Mouse (Mus musculus): ENCODE data around the gene Hoxd13. TPM values are rescaled to one million over a fixed set of nuclear protein-coding genes. Genes with fewer than 3 reads are reported as not detected.

Gene Hoxd13
- polyA plus RNA-seq, 1 experiment from 2014 or later = 0.05 TPM

DNA sequence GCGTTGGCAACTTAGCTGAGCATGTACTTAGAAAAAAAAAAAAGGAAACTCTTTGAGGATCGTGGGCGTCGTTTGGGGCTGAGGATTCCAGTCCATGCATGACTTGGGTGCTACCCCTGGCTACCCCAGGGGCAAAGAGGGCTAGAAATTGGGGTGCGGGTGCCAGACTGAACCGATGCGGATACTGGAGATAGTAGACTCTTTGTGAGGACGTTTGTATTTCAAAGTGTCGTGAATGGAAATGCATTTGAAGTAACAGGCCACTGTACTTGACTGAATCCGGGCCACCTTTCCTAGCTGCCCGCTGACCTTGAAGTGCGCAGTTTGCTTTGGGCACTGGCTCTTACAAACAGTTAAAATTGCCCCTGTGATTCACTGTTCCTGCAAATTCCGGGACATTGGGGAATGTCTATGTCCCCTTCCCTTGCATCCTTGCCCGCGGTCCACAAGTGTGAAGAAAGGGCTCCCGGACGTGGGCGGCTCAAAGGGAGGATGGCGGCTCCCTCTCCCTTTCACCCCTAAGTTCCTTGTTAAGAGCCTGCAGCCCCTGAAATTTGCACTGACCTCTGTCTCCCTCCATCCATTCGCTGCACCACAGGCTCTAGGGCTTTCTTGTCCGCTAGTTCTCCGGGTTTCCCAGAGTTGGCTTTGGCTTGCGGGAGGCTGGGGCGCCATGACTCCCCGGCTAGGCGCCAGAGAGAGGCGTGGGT, 19.0 kb downstream of the Hoxd13 start:
- peaks cover 100% of the 10 kb centered on the region for H3K27me3 ChIP-seq (ENCODE audit: low read depth, poor library complexity, severe bottlenecking)
- H3K36me3 ChIP-seq = no peaks in the 10 kb centered on the region
- no peak overlapping the region for H3K4me3 ChIP-seq
- no peaks in the 10 kb centered on the region for H3K9me3 ChIP-seq (replicated peaks)
- DNase-seq (ENCODE audit: low spot score) = peak; percentile 49
- under 1% methylated on average over 27 of the region's 27 CpGs for WGBS
- no peak overlapping the region for H3K27ac ChIP-seq (replicated peaks)
- H3K4me1 ChIP-seq = peaks cover 17% of the 10 kb centered on the region

DNA sequence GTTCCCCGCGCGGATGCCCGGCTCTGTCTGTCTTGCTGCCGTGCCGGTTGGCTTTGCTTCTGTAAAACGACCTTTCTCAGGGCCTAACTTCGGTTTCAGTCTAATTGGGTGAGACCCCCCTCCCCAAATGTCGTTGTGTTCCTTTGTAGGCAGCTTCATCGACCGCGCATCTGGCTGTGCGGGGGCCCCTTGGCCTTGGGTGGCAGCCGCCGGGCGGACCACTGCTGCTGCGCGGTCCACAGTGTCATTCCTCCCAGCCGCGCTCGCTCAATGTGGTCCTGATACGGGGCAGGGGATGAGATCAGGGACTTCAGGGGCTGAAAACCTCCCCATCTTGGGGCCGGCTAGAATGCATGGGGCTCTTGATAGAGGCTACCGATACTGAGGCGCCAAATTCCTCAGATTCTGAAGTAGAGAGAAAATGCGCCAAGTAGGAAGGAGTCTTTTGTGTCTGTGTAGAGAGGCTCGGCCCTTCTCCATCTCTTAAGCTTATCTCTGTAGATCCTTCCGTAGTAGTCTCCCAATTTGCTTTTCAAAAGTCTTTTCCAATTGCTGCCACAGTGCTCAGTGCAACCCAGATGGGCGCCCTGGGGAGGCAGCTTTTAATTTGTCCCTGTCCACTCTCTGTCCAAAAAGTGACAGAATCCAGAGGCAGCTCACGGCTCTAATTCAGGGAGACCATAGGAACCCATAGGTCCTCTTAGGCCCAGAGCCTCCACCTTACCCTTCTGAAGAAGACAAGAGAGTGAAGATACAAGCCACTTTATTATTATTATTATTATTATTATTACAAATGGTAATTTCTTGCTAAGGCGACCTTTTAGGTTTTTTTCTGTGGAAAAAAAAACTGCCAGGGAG, 19.8 kb downstream of the Hoxd13 start:
- peaks cover 9% of the 10 kb centered on the region for H3K4me1 ChIP-seq
- H3K27me3 ChIP-seq (ENCODE audit: low read depth, poor library complexity, severe bottlenecking) = peaks cover 100% of the 10 kb centered on the region
- H3K9me3 ChIP-seq (replicated peaks) = no peaks in the 10 kb centered on the region
- DNase-seq (ENCODE audit: low spot score) = no peak
- no peak overlapping the region for H3K27ac ChIP-seq (replicated peaks)
- no peak overlapping the region for H3K4me3 ChIP-seq
- no peaks in the 10 kb centered on the region for H3K36me3 ChIP-seq
- WGBS = under 1% methylated on average over 31 of the region's 31 CpGs

DNA sequence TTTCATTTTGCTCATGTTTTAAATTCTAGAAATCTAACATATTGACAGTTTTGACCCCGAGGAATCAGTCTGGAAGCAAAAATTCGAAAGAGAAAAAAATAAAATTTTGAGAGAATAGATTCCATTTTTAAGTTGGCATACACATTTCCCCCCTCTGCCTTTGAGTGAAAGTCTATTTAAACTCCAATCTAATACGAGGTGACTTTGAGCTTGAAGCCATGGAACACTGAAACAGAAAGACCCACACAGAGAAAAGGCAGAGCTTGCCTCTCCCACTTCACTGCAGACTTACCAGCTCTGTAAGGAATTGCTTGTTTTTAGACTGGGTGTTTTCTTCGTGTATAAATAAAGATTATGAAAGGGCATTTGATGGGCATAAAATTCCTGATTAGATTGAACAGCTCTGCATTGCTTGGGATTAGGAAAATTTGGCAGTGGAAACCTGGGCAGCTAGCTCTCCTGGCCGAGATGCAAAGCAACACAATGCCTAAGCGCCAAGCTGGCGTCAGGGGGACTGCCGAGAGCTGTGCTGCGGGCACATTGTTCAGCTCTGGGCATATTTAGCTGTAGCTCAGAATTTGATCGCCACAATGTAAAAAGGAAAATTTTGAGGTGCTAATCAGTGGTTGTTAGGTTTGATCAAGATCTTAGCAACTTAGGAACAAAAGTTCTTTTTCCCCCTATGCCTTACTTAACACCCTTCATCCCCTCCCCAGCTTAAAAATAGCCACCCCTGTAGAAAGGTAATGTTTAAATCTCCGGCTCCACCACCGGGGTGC, 20.9 kb downstream of the Hoxd13 start:
- DNase-seq (ENCODE audit: low spot score) = no peak
- 5% methylated on average over 12 of the region's 12 CpGs for WGBS
- no peak overlapping the region for H3K27ac ChIP-seq (replicated peaks)

DNA sequence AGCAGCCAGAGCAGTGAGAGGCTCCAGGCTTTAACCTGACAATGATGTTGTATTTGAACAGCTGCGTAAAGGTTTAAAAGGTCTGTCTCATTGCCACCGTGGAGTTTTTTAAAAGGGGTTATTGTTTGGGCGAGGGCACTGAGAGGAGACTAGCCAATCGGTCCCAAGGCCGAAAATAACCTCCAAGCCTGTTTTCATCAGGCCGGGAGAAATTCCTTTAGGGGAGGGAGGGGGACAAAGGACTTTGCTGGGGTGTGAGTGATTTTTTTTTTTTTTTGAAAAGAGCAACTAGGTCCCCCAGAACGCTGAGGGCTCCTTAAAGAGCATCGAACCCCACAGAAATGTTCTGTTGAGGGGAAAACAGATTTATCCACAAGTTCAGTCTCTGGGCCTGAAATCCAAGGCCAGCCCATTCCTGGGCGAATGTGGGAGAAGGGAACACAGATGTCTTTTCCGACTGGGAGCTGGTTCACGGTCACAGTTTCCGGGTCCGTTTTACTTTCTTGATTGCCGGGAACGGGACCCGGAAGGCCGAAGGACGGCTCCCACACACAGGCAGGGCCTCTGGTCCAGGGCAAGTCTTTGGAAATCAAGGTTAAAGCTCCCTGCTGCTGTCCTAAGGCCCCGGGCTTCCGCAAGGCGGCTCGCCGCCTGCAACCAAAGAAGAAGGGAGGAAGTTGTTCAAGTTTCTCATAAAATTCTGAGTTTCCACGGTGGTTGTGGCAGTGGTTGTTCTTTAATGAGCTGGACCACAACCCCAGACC, 21.6 kb downstream of the Hoxd13 start:
- no peaks in the 10 kb centered on the region for H3K9me3 ChIP-seq (replicated peaks)
- H3K4me1 ChIP-seq = peaks cover 8% of the 10 kb centered on the region
- WGBS = 1% methylated on average over 24 of the region's 24 CpGs
- DNase-seq (ENCODE audit: low spot score) = no peak
- H3K27ac ChIP-seq (replicated peaks) = no peak overlapping the region
- peaks cover 100% of the 10 kb centered on the region for H3K27me3 ChIP-seq (ENCODE audit: low read depth, poor library complexity, severe bottlenecking)
- no peaks in the 10 kb centered on the region for H3K36me3 ChIP-seq
- no peak overlapping the region for H3K4me3 ChIP-seq

More for the DNA sequence above, 20.9 kb downstream of the Hoxd13 start:
- no peaks in the 10 kb centered on the region for H3K9me3 ChIP-seq (replicated peaks)
- no peaks in the 10 kb centered on the region for H3K36me3 ChIP-seq
- peaks cover 8% of the 10 kb centered on the region for H3K4me1 ChIP-seq
- peaks cover 100% of the 10 kb centered on the region for H3K27me3 ChIP-seq (ENCODE audit: low read depth, poor library complexity, severe bottlenecking)
- H3K4me3 ChIP-seq = no peak overlapping the region

DNA sequence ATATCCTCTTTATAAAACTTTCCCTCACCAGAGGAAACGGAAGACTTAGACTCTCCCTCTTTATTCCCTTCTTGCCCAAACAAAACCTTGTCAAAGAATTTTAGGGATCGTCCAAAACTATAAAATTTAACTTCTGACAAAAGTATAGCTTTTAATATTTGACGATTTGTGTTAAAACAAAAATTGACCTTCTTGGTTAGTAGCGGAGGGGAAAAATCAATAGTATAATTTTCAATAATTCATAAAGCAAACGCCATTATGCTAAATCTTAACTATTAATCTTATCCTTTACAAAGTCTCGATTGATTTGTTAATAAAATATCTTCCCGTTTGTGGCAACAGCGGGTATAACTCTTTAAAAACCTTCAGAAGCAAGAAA, 22.2 kb downstream of the Hoxd13 start:
- Histone ChIP-seq H3K27ac (replicated peaks) (no peak overlapping the region), H3K36me3 (no peaks in the 10 kb centered on the region), H3K27me3 (ENCODE audit: low read depth, poor library complexity, severe bottlenecking) (peaks cover 100% of the 10 kb centered on the region), H3K4me3 (no peak overlapping the region), H3K4me1 (peaks cover 8% of the 10 kb centered on the region), H3K9me3 (replicated peaks) (no peaks in the 10 kb centered on the region)
- no peak for DNase-seq (ENCODE audit: low spot score)
- WGBS = 9% methylated on average over 8 of the region's 8 CpGs

DNA sequence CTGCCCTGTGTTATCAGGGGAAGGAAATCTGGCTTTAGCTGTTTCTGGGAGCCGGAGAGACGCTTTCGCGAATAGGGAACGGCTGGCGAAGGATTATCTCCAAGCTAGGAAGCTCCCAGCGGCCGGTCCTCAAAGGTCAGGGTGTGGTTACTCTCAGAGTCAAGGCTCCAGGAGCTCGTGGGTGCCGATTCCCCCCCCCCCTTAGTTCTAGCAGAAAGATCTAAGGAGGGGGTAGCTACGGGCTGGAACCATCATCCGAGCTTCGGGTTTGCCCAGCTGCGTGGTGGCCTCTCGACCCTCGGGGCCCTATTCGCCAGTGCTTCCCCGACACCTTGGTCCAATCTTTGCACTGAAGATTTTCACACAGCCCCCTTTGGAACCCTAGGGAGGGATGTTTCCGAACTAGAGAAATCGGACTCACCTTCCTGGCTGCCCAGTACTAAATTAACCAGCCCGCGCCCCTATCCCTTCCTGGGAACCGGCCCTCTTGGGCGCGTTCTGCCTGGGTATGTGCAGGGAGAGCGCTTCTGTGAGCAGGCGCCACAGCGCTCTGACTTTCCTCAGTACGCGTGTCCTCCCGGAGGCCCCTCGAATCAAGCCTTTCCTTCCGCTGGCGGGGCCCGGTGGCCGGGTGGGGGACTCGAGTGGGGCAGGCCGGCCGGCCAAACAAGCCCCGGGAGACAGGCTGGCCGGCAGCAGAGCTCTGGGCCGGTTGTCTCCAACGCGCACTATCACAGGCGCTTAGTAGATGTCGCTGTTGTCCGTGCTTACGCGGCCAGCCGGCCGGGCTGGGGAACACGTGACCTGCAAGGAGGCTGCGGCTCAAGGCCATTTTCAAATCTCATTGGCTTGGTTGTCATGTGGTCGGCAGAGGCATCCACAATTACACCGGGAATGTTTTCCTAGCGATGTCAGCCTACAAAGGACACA, 23.2 kb downstream of the Hoxd13 start, which contains the start of gene Hoxd10:
Gene Hoxd10, plus strand, starts transcription at position 903 of the 930 bp plus-strand sequence.
- Histone ChIP-seq H3K9me3 (replicated peaks) (no peaks in the 10 kb centered on the region), H3K36me3 (no peaks in the 10 kb centered on the region), H3K27ac (replicated peaks) (no peak within 1 kb of the TSS), H3K4me1 (peaks cover 8% of the 10 kb centered on the region), H3K27me3 (ENCODE audit: low read depth, poor library complexity, severe bottlenecking) (peaks cover 100% of the 10 kb centered on the region), H3K4me3 (peak within 1 kb of the TSS; percentile 36; the same call in 1 of the 2 replicates)
- peak; percentile 88 for DNase-seq (ENCODE audit: low spot score)
- under 1% methylated on average over 56 of the region's 56 CpGs for WGBS

DNA sequence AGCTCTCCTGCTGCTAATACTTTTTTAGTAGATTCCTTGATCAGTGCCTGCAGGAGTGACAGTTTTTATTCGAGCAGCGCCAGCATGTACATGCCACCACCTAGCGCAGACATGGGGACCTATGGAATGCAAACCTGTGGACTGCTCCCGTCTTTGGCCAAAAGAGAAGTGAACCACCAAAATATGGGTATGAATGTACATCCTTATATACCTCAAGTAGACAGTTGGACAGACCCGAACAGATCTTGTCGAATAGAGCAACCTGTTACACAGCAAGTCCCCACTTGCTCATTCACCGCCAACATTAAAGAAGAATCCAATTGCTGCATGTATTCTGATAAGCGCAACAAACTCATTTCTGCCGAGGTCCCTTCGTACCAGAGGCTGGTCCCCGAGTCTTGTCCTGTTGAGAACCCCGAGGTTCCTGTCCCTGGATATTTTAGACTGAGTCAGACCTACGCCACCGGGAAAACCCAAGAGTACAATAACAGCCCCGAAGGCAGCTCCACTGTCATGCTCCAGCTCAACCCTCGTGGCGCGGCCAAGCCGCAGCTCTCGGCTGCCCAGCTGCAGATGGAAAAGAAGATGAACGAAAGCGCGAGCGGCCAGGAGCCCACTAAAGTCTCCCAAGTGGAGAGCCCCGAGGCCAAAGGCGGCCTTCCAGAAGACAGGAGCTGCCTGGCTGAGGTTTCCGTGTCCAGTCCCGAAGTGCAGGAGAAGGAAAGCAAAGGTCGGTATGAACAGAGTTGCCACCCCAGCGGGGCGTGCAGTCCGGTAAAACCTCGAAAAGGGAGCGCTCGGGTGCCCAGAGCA, 24.1 kb downstream of the Hoxd13 start:
- H3K9me3 ChIP-seq (replicated peaks) = no peaks in the 10 kb centered on the region
- 5% methylated on average over 35 of the region's 35 CpGs for WGBS
- H3K27ac ChIP-seq (replicated peaks) = no peak overlapping the region
- H3K36me3 ChIP-seq = no peaks in the 10 kb centered on the region
- no peak for DNase-seq (ENCODE audit: low spot score)
- peaks cover 100% of the 10 kb centered on the region for H3K27me3 ChIP-seq (ENCODE audit: low read depth, poor library complexity, severe bottlenecking)
- H3K4me1 ChIP-seq = peaks cover 8% of the 10 kb centered on the region
- H3K4me3 ChIP-seq = no peak overlapping the region

DNA sequence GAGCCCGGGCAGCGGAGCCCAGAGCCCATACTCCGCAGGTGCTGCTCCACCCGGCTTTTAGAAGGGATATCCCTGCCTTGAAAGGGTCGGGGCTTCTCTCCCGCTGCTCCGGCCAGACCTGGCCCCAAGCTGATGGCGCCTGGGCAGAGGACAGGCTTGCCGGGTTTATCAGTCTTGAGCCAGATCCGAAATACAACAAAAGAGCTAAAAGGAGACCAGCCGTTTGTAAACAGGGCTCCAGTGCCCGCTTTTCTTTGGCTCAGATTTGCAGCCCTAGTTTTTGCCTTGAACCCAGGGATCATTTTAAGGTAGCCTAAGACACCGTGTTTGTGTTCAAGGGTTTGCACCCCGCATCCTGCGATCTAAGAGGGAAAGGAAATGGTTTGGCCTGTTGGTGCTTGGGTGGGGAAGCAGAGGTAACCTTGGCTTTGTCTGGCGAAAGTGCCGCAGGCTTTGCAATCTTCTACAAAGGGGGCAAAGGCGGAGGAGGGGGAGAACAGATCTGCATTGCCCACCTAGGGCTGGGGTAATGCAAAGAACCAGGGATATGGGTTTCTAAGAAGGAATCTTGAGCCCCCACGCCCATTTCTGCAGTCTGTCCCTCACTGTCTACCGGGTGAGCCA, 24.8 kb downstream of the Hoxd13 start:
- Histone ChIP-seq H3K27ac (replicated peaks) (no peak overlapping the region), H3K9me3 (replicated peaks) (no peaks in the 10 kb centered on the region), H3K27me3 (ENCODE audit: low read depth, poor library complexity, severe bottlenecking) (peaks cover 100% of the 10 kb centered on the region), H3K36me3 (no peaks in the 10 kb centered on the region), H3K4me3 (no peak overlapping the region), H3K4me1 (peaks cover 13% of the 10 kb centered on the region)
- no peak for DNase-seq (ENCODE audit: low spot score)
- WGBS = 2% methylated on average over 20 of the region's 20 CpGs

DNA sequence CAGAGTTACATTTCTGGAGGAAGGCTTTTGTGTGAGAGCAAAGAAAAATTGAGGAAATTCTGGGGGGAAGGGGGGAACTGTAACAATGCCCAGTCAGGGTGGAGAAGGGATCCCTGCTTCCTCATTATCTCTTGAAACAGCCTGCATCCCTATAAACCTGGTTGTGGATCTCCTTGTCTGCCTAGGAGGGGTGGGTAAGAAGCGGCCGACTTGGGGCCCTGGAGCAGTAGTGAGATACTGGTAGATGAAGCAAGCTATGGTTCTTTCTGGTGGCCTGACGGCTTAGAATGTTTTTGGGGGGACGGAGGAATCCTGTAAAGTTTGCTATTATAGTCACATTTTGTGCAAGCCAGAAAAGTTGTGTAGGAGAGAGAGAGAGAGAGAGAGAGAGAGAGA, 25.3 kb downstream of the Hoxd13 start:
- DNase-seq (ENCODE audit: low spot score) = peak; percentile 24
- Histone ChIP-seq H3K4me3 (no peak overlapping the region), H3K27ac (replicated peaks) (no peak overlapping the region), H3K9me3 (replicated peaks) (no peaks in the 10 kb centered on the region), H3K27me3 (ENCODE audit: low read depth, poor library complexity, severe bottlenecking) (peaks cover 100% of the 10 kb centered on the region), H3K36me3 (no peaks in the 10 kb centered on the region), H3K4me1 (peaks cover 18% of the 10 kb centered on the region)
- WGBS = 9% methylated on average over 4 of the region's 4 CpGs

DNA sequence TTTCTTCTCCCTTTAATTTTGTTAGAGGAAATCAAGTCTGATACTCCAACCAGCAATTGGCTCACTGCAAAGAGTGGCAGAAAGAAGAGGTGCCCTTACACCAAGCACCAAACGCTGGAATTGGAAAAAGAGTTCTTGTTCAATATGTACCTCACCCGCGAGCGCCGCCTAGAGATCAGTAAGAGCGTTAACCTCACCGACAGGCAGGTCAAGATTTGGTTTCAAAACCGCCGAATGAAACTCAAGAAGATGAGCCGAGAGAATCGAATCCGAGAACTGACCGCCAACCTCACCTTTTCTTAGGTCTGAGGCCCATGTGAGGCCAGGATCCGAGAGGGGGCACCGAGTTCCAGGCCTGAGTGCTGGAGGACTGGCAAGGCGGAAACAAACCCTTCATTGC, 26.0 kb downstream of the Hoxd13 start:
- 2% methylated on average over 16 of the region's 16 CpGs for WGBS
- DNase-seq (ENCODE audit: low spot score) = peak; percentile 56
- H3K9me3 ChIP-seq (replicated peaks) = no peaks in the 10 kb centered on the region
- H3K4me3 ChIP-seq = no peak overlapping the region
- H3K36me3 ChIP-seq = no peaks in the 10 kb centered on the region
- peaks cover 21% of the 10 kb centered on the region for H3K4me1 ChIP-seq
- H3K27ac ChIP-seq (replicated peaks) = no peak overlapping the region
- H3K27me3 ChIP-seq (ENCODE audit: low read depth, poor library complexity, severe bottlenecking) = peaks cover 100% of the 10 kb centered on the region
